Mouse (Mus musculus) erythroblast, embryonic 14.5 days (primary cell): Measurements from ENCODE around the gene Trdmt1.

Experiments
- GATA1 ChIP-seq: IDR thresholded peaks from 2 replicates; pipeline ENCODE4 v1.6.1; 2012; ENCODE audit warnings: low read length, inconsistent platforms, mixed read lengths
- TAL1 ChIP-seq: IDR thresholded peaks from 3 replicates; pipeline ENCODE4 v1.6.1; 2012; ENCODE audit warnings: low read length, inconsistent platforms, mixed read lengths

DNA sequence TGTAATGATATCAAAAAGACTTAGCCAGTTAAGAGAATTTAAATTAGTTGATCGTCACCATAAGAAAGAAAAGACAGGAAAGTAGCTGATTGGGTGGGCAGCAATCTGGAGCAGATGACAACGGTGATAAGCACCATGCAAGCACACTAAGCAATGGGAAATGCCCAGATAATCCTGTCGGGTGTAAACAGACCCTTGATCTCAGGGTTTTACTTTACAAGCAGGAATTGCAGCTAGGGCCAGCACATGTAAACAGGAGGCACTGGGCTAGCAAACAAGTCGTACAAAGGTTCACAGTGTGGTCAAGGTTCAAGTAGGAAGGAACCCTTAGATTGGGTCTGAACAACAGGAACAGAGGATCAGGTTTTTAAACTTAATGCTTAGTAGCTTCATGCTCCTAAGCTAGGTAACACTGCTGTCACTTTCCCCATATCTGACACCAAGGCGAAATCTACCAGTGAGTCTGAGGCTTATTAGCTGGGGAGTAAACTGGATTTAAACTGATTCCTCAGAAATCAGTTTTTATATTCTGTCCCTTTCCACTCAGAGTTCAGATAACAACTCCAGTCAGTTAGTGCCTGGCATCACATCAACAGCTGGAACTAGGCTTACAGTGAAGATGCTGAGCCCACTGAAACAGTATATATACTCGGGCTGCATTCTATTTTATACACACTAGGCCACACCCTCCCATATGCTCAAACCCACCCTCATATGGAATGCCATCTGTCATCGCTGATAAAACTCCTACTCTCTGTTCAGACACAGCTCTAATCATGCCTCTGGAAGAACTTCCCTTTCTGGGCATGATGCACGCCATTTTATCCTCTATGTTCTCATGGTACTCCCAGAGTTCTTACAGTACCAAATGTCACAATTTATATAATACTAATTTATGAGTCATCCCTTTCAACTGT, 20.7 kb downstream of the Trdmt1 start:
- peak; percentile 34 for TF ChIP-seq GATA1
- TF ChIP-seq TAL1: peak; percentile 51
